Mouse (Mus musculus) small intestine, adult 10 weeks (tissue): ENCODE measurements around the gene Steap4. TPM values are rescaled to one million over a fixed set of nuclear protein-coding genes. Genes with fewer than 3 reads are reported as not detected.

Source experiments
- polyA plus RNA-seq: library from polyadenylated mRNA; stranded (reverse); fragments of 350-450 nt; fragmentation: Illumina TruSeq; extraction: RNeasy Lipid Tissue Mini Kit (QIAGEN cat#74804); gene quantifications from one replicate; pipeline ENCODE4 v1.2.3, GENCODE M21; 2014; ENCODE audit warnings: low replicate concordance

Steap4 gene
- 4.9 TPM for polyA plus RNA-seq

GRCm38 (mm10) chr5:7960176-7960575 is at the start of gene Steap4:
TSS of gene Steap4 (plus strand) at chr5:7960457.

Other genes with a start within 250 kb of the Steap4 start
- gene Sri, start 85.6 kb downstream of the Steap4 start, polyA plus RNA-seq, result 253 TPM